8 mouse cellular contexts compared by ENCODE assay signal in genomic region chr8:122230712-122231337, GRCm38 (mm10). TPM values are rescaled to one million over a fixed set of nuclear protein-coding genes. Genes with fewer than 3 reads are reported as not detected.
DNase-seq lines count a peak whose midpoint lies in the region; ATAC-seq and TF ChIP-seq lines count a peak whose summit lies in the region.

No protein-coding gene starts in this region.

- H3K9ac ChIP-seq in forebrain, embryonic 13.5 days = peak overlapping the region; percentile 63
- peak overlapping the region; percentile 55 for H3K9ac ChIP-seq in heart, postnatal 0 days (replicated peaks; ENCODE audit: low read depth, low read length)
- no peak overlapping the region; the same call in 1 of the 2 replicates for H3K9ac ChIP-seq in neural tube, embryonic 14.5 days (replicated peaks; ENCODE audit: low read depth, low read length)

- H3K27ac ChIP-seq in brown adipose tissue, adult 24 weeks (replicated peaks; ENCODE audit: low read depth, low read length) = no peak overlapping the region
- H3K27ac ChIP-seq in forebrain, embryonic 13.5 days = no peak overlapping the region
- H3K27ac ChIP-seq in heart, postnatal 0 days (ENCODE audit: low read depth) = 0 out of 2 replicates have a peak overlapping the region, but pooled peaks have one; percentile 11
- H3K27ac ChIP-seq in neural tube, embryonic 14.5 days (ENCODE audit: low read depth, low read length) = no peak overlapping the region

- peaks cover 67% of the 10 kb centered on the region for H3K27me3 ChIP-seq in forebrain, embryonic 13.5 days
- H3K27me3 ChIP-seq in heart, postnatal 0 days (ENCODE audit: control insufficient read depth, insufficient read depth, low read length) = 0 out of 2 replicates have a peak, but pooled peaks cover 9% of the 10 kb centered on the region
- peaks cover 20% of the 10 kb centered on the region for H3K27me3 ChIP-seq in neural tube, embryonic 14.5 days (ENCODE audit: control insufficient read depth, insufficient read depth, low read length)

- 5% methylated on average over 32 of the region's 32 CpGs for WGBS in forebrain, embryonic 13.5 days
- WGBS in heart, postnatal 0 days = 3% methylated on average over 32 of the region's 32 CpGs
- WGBS in neural tube, embryonic 14.5 days = 5% methylated on average over 32 of the region's 32 CpGs

- peak overlapping the region; percentile 94 for H3K4me2 ChIP-seq in forebrain, embryonic 13.5 days
- peak overlapping the region; percentile 84 for H3K4me2 ChIP-seq in heart, postnatal 0 days (ENCODE audit: low read depth, low read length)
- peak overlapping the region; percentile 89 for H3K4me2 ChIP-seq in neural tube, embryonic 14.5 days (ENCODE audit: low read depth, low read length)

- H3K36me3 ChIP-seq in forebrain, embryonic 13.5 days (ENCODE audit: poor library complexity, severe bottlenecking) = no peaks in the 10 kb centered on the region
- H3K36me3 ChIP-seq in heart, postnatal 0 days (replicated peaks; ENCODE audit: control insufficient read depth, insufficient read depth, low read length) = no peaks in the 10 kb centered on the region
- no peaks in the 10 kb centered on the region for H3K36me3 ChIP-seq in neural tube, embryonic 14.5 days (ENCODE audit: control insufficient read depth, insufficient read depth, low read length)

- no peaks in the 10 kb centered on the region for H3K4me1 ChIP-seq in brown adipose tissue, adult 24 weeks (ENCODE audit: control insufficient read depth, insufficient read depth, insufficient read length, low read length)
- H3K4me1 ChIP-seq in forebrain, embryonic 13.5 days = peaks cover 14% of the 10 kb centered on the region
- H3K4me1 ChIP-seq in heart, postnatal 0 days (ENCODE audit: control insufficient read depth, insufficient read depth) = peaks cover 21% of the 10 kb centered on the region
- no peaks in the 10 kb centered on the region for H3K4me1 ChIP-seq in neural tube, embryonic 14.5 days (ENCODE audit: control insufficient read depth, insufficient read depth, low read length)

- TF ChIP-seq CTCF in heart, postnatal 0 days (IDR thresholded peaks at IDR 0.05; ENCODE audit: low read depth) = peak; percentile 82

- ATAC-seq in forebrain, embryonic 13.5 days = peak; percentile 76
- peak; percentile 45 for ATAC-seq in heart, postnatal 0 days (ENCODE audit: insufficient read depth, low read depth)
- ATAC-seq in neural tube, embryonic 14.5 days (ENCODE audit: low read depth) = peak; percentile 62

- peak; percentile 33 for DNase-seq in CD4-positive helper T cell, adult 2 months (ENCODE audit: low read depth, low spot score)
- DNase-seq in heart, postnatal 0 days (ENCODE audit: low spot score) = peak; percentile 67
- peak; percentile 85 to 88 for DNase-seq in kidney, postnatal 4 days
- DNase-seq in lung, adult 18-20 months = peak; percentile 47 to 59
- peak; percentile 63 for DNase-seq in thymus, postnatal 14 days

- H3K9me3 ChIP-seq in forebrain, embryonic 13.5 days (replicated peaks) = no peaks in the 10 kb centered on the region
- no peaks in the 10 kb centered on the region for H3K9me3 ChIP-seq in heart, postnatal 0 days (replicated peaks; ENCODE audit: control insufficient read depth, low read length)
- no peaks in the 10 kb centered on the region for H3K9me3 ChIP-seq in neural tube, embryonic 14.5 days (ENCODE audit: control insufficient read depth, low read length)

- TF ChIP-seq EP300 in heart, postnatal 0 days (IDR thresholded peaks at IDR 0.05; ENCODE audit: low read depth) = no peak

- H3K4me3 ChIP-seq in brown adipose tissue, adult 24 weeks (ENCODE audit: insufficient read depth, low read depth, low read length) = peak overlapping the region; percentile 56
- H3K4me3 ChIP-seq in forebrain, embryonic 13.5 days = peak overlapping the region; percentile 50
- H3K4me3 ChIP-seq in heart, postnatal 0 days (ENCODE audit: low read depth, low read length) = peak overlapping the region; percentile 52
- H3K4me3 ChIP-seq in neural tube, embryonic 14.5 days (ENCODE audit: low read depth, low read length) = peak overlapping the region; percentile 44

RNA-seq across cellular contexts. Expression of gene Zfpm1, which starts 51.1 kb away (rescaled TPM):
- 3.4 and 6.1 TPM in 2 replicates for polyA plus RNA-seq in brown adipose tissue, adult 24 weeks (2012; ENCODE audit: insufficient read depth, insufficient read length, missing spikeins)
- polyA plus RNA-seq in forebrain, embryonic 13.5 days (2015; fragmentation: Nextera tagmentation; extraction: Ambion mirVana) = 0.48 and 0.49 TPM in 2 replicates
- 28.4 and 45.3 TPM in 2 replicates for total RNA-seq in heart, postnatal 0 days (2014; rRNA removed; ENCODE audit: low replicate concordance)
- 2.3 and 2.5 TPM in 2 replicates for polyA plus RNA-seq in heart, postnatal 0 days (2015; fragmentation: Nextera tagmentation; extraction: Ambion mirVana)
- 1.2 and 1.4 TPM in 2 replicates for polyA plus RNA-seq in neural tube, embryonic 14.5 days (2014; fragmentation: Nextera tagmentation; extraction: Ambion mirVana)

Comparison
In these comparisons a context has a peak if more than half of its experiments do, and no peak if none do; other contexts are left out.
1. DNase-seq: peak in every context shown above with its lines; median percentile 86 in kidney, postnatal 4 days; 67 in heart, postnatal 0 days; 63 in thymus, postnatal 14 days; 53 in lung, adult 18-20 months; 33 in CD4-positive helper T cell, adult 2 months.